Mouse (Mus musculus) lung, postnatal 0 days (tissue): ENCODE results near the gene Frmd4a. TPM values are rescaled to one million over a fixed set of nuclear protein-coding genes. Genes with fewer than 3 reads are reported as not detected.
A peak's percentile ranks its signal among the peaks of the same experiment; 100 is the strongest.

Experiments used
- ATAC-seq: fragments of 200-750 bp; cut with Nextera tagmentation; 2 replicates; pipeline ENCODE4 v1.8.0; 2017; ENCODE audit warnings: moderate library complexity
- DNase-seq: peaks from one replicate; pipeline ENCODE4 v3.0.0-alpha.2; 2016; ENCODE audit warnings: low spot score
- H3K27ac ChIP-seq: fragments of 300-500 bp; sonication (generic); 2 replicates; pipeline ENCODE4 v1.5.1; 2014; ENCODE audit warnings: antibody characterized with exemption, mild to moderate bottlenecking, low read length, mixed read lengths
- H3K27me3 ChIP-seq: fragments of 300-500 bp; sonication (generic); replicated peaks from 2 replicates; pipeline ENCODE4 v1.6.1; 2014; ENCODE audit warnings: low read length, mixed read lengths; ENCODE audit not compliant: insufficient read depth
- H3K36me3 ChIP-seq: fragments of 300-500 bp; sonication (generic); 2 replicates; pipeline ENCODE4 v1.6.1; 2014; ENCODE audit warnings: low read length, mixed read lengths; ENCODE audit not compliant: insufficient read depth
- H3K4me1 ChIP-seq: fragments of 300-500 bp; sonication (generic); 2 replicates; pipeline ENCODE4 v1.6.1; 2014; ENCODE audit warnings: antibody characterized with exemption, low read depth, low read length, mixed read lengths; ENCODE audit not compliant: insufficient read depth
- H3K4me2 ChIP-seq: fragments of 300-500 bp; sonication (generic); replicated peaks from 2 replicates; pipeline ENCODE4 v1.6.1; 2014; ENCODE audit warnings: low read depth, mild to moderate bottlenecking, low read length, moderate library complexity, mixed read lengths
- H3K4me3 ChIP-seq: fragments of 300-500 bp; sonication (generic); 2 replicates; pipeline ENCODE4 v1.5.1; 2014; ENCODE audit warnings: low read depth, low read length
- H3K9ac ChIP-seq: fragments of 300-500 bp; sonication (generic); replicated peaks from 2 replicates; pipeline ENCODE4 v1.6.1; 2014; ENCODE audit warnings: low read depth, mild to moderate bottlenecking
- H3K9me3 ChIP-seq: fragments of 300-500 bp; sonication (generic); 2 replicates; pipeline ENCODE4 v1.6.1; 2016; ENCODE audit warnings: low read length, mixed read lengths
- CTCF ChIP-seq: IDR thresholded peaks from 2 replicates; pipeline ENCODE4 v1.5.1; 2016; ENCODE audit warnings: antibody characterized with exemption, mild to moderate bottlenecking
- EP300 ChIP-seq: IDR thresholded peaks from 2 replicates; pipeline ENCODE4 v1.6.1; 2016; ENCODE audit warnings: antibody characterized with exemption, mild to moderate bottlenecking, control low read depth
- WGBS: fragments of 180-500 bp; shearing (Covaris S2); extraction: QIAGEN DNeasy Blood & Tissue Kit; methylation state at CpG from one replicate; pipeline ENCODE4 v1.1.7; 2014; 5-methylcytosine and 5-hydroxymethylcytosine counted together
- polyA plus RNA-seq: library from polyadenylated mRNA; unstranded; fragments of >200 nt; fragmentation: Nextera tagmentation; extraction: Ambion mirVana; gene quantifications from 2 replicates; pipeline ENCODE4 v1.2.1, GENCODE M21; 2015

Gene Frmd4a
- polyA plus RNA-seq, 1 experiment from 2014 or later = 15.8 TPM

GRCm38 (mm10) chr2:4291671-4292070 is 274.2 kb downstream of the Frmd4a start:
- H3K27ac ChIP-seq = no peak overlapping the region
- no peak overlapping the region for H3K4me3 ChIP-seq
- ATAC-seq (no peak), DNase-seq (no peak)
- peaks cover under 1% of the 10 kb centered on the region; the same call in 1 of the 2 replicates for H3K4me1 ChIP-seq
- 88% methylated on average over 3 of the region's 3 CpGs for WGBS
- H3K27me3 ChIP-seq = no peaks in the 10 kb centered on the region
- no peak overlapping the region for H3K4me2 ChIP-seq
- no peaks in the 10 kb centered on the region for H3K36me3 ChIP-seq
- no peaks in the 10 kb centered on the region for H3K9me3 ChIP-seq
- no peak overlapping the region for H3K9ac ChIP-seq
- TF ChIP-seq CTCF = no peak
- no peak for TF ChIP-seq EP300

- H3K9me3 ChIP-seq = no peaks in the 10 kb centered on the region
- WGBS = 100% methylated on average over 1 of the region's 1 CpGs
- no peak for DNase-seq
Measured at GRCm38 (mm10) chr2:4293726-4294125, 276.2 kb downstream of the Frmd4a start.

GRCm38 (mm10) chr2:4295641-4296040 is 278.1 kb downstream of the Frmd4a start:
- Histone ChIP-seq H3K9me3 (no peaks in the 10 kb centered on the region), H3K27me3 (no peaks in the 10 kb centered on the region), H3K36me3 (no peaks in the 10 kb centered on the region), H3K4me3 (no peak overlapping the region), H3K4me2 (no peak overlapping the region), H3K9ac (no peak overlapping the region), H3K4me1 (peaks cover 4% of the 10 kb centered on the region; the same call in 1 of the 2 replicates), H3K27ac (no peak overlapping the region)
- DNase-seq (no peak), ATAC-seq (no peak)
- TF ChIP-seq EP300 = no peak
- TF ChIP-seq CTCF = no peak

More at GRCm38 (mm10) chr2:4293726-4294125, 276.2 kb downstream of the Frmd4a start:
- H3K4me3 ChIP-seq = no peak overlapping the region
- no peak overlapping the region for H3K4me2 ChIP-seq
- no peak overlapping the region for H3K9ac ChIP-seq
- TF ChIP-seq EP300 = no peak
- no peak for TF ChIP-seq CTCF
- H3K4me1 ChIP-seq = no peaks in the 10 kb centered on the region
- H3K27ac ChIP-seq = no peak overlapping the region
- no peak for ATAC-seq
- no peaks in the 10 kb centered on the region for H3K36me3 ChIP-seq
- no peaks in the 10 kb centered on the region for H3K27me3 ChIP-seq

- no peak overlapping the region for H3K4me2 ChIP-seq
- ATAC-seq (no peak), DNase-seq (peak; percentile 17)
- no peaks in the 10 kb centered on the region for H3K27me3 ChIP-seq
- no peak overlapping the region for H3K9ac ChIP-seq
- WGBS = 49% methylated on average over 10 of the region's 10 CpGs
- no peaks in the 10 kb centered on the region for H3K9me3 ChIP-seq
- TF ChIP-seq CTCF = no peak
- H3K36me3 ChIP-seq = no peaks in the 10 kb centered on the region
- H3K4me1 ChIP-seq = peaks cover 4% of the 10 kb centered on the region; the same call in 1 of the 2 replicates
- no peak overlapping the region for H3K4me3 ChIP-seq
- peak overlapping the region; percentile 27; the same call in 1 of the 2 replicates for H3K27ac ChIP-seq
Measured at GRCm38 (mm10) chr2:4296881-4297280, 279.4 kb downstream of the Frmd4a start.

- WGBS = 6% methylated on average over 19 of the region's 19 CpGs
- no peak for TF ChIP-seq CTCF
- 0 out of 2 replicates have a peak, but pooled peaks have one; percentile 10 for TF ChIP-seq EP300
Measured at GRCm38 (mm10) chr2:4298325-4299215, 281.1 kb downstream of the Frmd4a start.

GRCm38 (mm10) chr2:4299593-4299992 is 282.1 kb downstream of the Frmd4a start:
- Histone ChIP-seq H3K4me3 (no peak overlapping the region), H3K9ac (no peak overlapping the region), H3K4me2 (no peak overlapping the region), H3K27ac (peak overlapping the region; percentile 20; the same call in 1 of the 2 replicates), H3K27me3 (no peaks in the 10 kb centered on the region), H3K4me1 (peaks cover 4% of the 10 kb centered on the region; the same call in 1 of the 2 replicates), H3K36me3 (no peaks in the 10 kb centered on the region), H3K9me3 (no peaks in the 10 kb centered on the region)
- no peak for DNase-seq
- 43% methylated on average over 12 of the region's 12 CpGs for WGBS
- TF ChIP-seq CTCF = no peak
- TF ChIP-seq EP300 = no peak
- no peak for ATAC-seq

More at GRCm38 (mm10) chr2:4298325-4299215, 281.1 kb downstream of the Frmd4a start:
- Histone ChIP-seq H3K4me3 (no peak overlapping the region), H3K9me3 (no peaks in the 10 kb centered on the region), H3K9ac (no peak overlapping the region), H3K4me1 (peaks cover 4% of the 10 kb centered on the region; the same call in 1 of the 2 replicates), H3K4me2 (peak overlapping the region; percentile 36), H3K27ac (peak overlapping the region; percentile 45; the same call in 1 of the 2 replicates), H3K36me3 (no peaks in the 10 kb centered on the region), H3K27me3 (no peaks in the 10 kb centered on the region)
- DNase-seq (peak; percentile 32), ATAC-seq (peak; percentile 48)
